Comparison of ENCODE assay signal across 6 mouse cellular contexts in the genomic region with DNA sequence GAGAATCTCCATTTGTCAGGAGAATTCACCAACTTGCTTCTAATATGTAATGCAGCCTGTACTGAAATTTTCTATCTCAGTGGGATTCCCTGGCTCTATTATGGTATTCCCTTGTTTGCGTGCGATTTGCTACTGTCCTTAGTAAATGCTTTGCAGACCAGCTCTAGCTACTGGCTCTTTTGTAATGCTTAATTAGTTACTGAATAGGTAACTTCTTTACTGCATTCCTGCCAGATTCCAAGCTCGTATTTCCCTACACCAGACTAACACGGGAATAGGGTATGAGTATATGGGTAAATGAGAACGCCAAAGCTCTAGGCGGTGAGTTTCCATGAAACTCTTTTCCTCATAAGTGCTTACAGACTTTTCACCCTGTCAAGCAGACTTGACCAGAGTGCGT.
A peak's percentile ranks its signal among the peaks of the same experiment; 100 is the strongest.
DNase-seq lines count a peak whose midpoint lies in the region; ATAC-seq and TF ChIP-seq lines count a peak whose summit lies in the region.
"Not testable (repeated sequence)": the region's sequence is repeated elsewhere in the genome, so short reads cannot be mapped to it uniquely, and the experiment has no call there.

No protein-coding gene starts in this region.

- ATAC-seq in kidney, postnatal 0 days (replicated peaks; ENCODE audit: low FRiP score, low read depth) = 0 out of 2 replicates have a peak, but pooled peaks have one; percentile 29

- not testable (repeated sequence) for H3K4me3 ChIP-seq in kidney, postnatal 0 days (replicated peaks; ENCODE audit: low read depth, low read length)

- H3K9ac ChIP-seq in kidney, postnatal 0 days (ENCODE audit: low read depth, low read length) = not testable (repeated sequence)

- H3K36me3 ChIP-seq in kidney, postnatal 0 days (ENCODE audit: insufficient read depth, low read length) = not testable (repeated sequence)

- H3K27ac ChIP-seq in kidney, postnatal 0 days = not testable (repeated sequence)

- peak; percentile 87 for DNase-seq in ES-CJ7 (ENCODE audit: low read depth, low spot score)
- DNase-seq in Muller cell, postnatal 12 days (ENCODE audit: inconsistent ontology term) = peak; percentile 22
- DNase-seq in ZHBTc4 (ENCODE audit: low read depth, low spot score) = peak; percentile 85
- peak; percentile 2 for DNase-seq in kidney, adult 11 months
- DNase-seq in kidney, adult 9 months = peak; percentile 22
- DNase-seq in kidney, postnatal 0 days (ENCODE audit: low spot score) = peak; percentile 10

- 40% methylated on average over 7 of the region's 7 CpGs for WGBS in kidney, postnatal 0 days

- not testable (repeated sequence) for H3K9me3 ChIP-seq in kidney, postnatal 0 days (replicated peaks; ENCODE audit: low read length)

- not testable (repeated sequence) for H3K4me2 ChIP-seq in kidney, postnatal 0 days (ENCODE audit: low read length)

- not testable (repeated sequence) for H3K27me3 ChIP-seq in kidney, postnatal 0 days (ENCODE audit: insufficient read depth, low read length)

- not testable (repeated sequence) for TF ChIP-seq CTCF in kidney, postnatal 0 days (IDR thresholded peaks at IDR 0.05; ENCODE audit: low read depth)

- H3K4me1 ChIP-seq in kidney, postnatal 0 days (replicated peaks; ENCODE audit: insufficient read depth, low read length) = not testable (repeated sequence)

Comparison
In these comparisons a context has a peak if more than half of its experiments do, and no peak if none do; other contexts are left out.
1. DNase-seq: peak in every context shown above with its lines; median percentile 87 in ES-CJ7; 85 in ZHBTc4; 22 in Muller cell, postnatal 12 days; 22 in kidney, adult 9 months; 10 in kidney, postnatal 0 days; 2 in kidney, adult 11 months.